Mouse (Mus musculus) CD4-positive naive resting alpha-beta T cell, adult 76 days (primary cell): Measurements from ENCODE around the gene Ass1. TPM values are rescaled to one million over a fixed set of nuclear protein-coding genes. Genes with fewer than 3 reads are reported as not detected.

Source experiments
- total RNA-seq: library from RNA; stranded (reverse); gene quantifications from one replicate; pipeline ENCODE4 v1.2.4, GENCODE M21; 2023

The Ass1 gene
- total RNA-seq: 135 TPM

DNA sequence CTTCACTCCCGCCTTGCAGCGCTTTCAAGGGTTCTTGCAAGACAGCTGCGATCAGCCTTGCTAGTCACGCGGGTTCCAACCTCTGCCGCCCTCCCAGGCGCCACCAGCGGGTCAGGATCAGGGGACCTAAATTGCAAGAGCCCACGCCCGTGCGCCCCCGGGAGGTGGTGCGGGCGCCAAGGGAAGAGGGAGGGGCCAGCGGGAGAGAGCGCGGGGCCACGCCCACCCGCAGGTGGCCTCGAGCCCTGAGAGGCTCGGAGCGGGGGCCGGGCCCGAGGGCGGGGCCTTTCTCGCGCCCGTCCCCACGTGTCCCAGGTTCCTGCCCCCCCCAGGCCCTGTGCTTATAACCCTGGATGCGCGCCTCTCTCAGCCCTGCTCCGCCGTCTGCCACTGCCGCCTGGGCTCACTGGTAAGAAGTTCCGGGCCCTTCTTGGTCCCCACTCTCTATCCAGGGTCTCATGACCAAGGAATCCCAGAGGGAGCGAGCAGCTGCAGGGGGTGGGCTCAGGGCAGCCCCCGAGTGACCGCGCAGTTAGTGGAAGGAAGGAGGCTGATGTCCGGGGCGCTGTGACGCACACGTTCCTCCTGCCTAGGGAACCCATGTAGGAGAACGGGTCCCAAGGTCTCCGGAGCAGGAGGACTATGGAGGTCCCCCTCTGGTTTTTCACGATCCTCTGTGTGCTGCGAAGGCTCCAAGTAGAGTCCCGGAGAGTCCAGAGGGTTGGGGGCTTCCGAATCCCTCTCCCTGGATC, at the start of gene Ass1:
Gene Ass1 (plus strand): TSS at position 277 of the 752 bp plus-strand sequence.

Other genes with a start within 250 kb of the Ass1 start
- gene Ncs1, start 224.4 kb upstream of the Ass1 start, total RNA-seq: 0.12 TPM
- gene Hmcn2, start 155.8 kb upstream of the Ass1 start, total RNA-seq: not detected
- gene Fubp3, start 102.4 kb downstream of the Ass1 start, total RNA-seq: 14.3 TPM
- gene Prdm12, start 169.8 kb downstream of the Ass1 start, total RNA-seq: not detected
- gene Exosc2, start 200.5 kb downstream of the Ass1 start, total RNA-seq: 57.5 TPM
- 80.3 TPM for gene Abl1, start 218.2 kb downstream of the Ass1 start, total RNA-seq